Mouse (Mus musculus) spleen, adult 12 weeks (tissue): ENCODE measurements around the gene Fsd1.

ENCODE experiments used
- DNase-seq: peaks from one replicate; pipeline ENCODE4 v3.0.0; 2022; ENCODE audit warnings: low spot score

The Fsd1 gene

DNA sequence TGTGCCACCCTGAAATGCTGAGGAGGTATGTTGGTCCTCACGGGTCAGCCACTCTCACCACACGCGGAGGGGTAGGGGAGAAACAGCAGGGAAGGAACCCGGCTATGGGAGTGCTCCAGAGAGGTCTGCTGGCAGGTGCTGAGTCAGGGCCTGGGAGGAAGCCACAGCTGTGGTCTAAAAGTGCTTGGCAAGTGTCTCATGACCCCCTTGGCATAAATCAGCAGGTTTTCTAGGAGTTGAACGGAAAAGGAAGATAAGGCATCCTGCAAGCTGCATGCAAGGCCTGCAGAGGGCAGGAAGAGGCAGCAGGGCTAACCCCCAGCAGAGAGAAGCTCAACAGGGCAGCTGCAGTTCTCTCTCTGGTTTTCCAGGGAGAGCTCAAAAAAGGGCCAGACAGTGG is 44.6 kb downstream of the Fsd1 start:
- no peak for DNase-seq

DNA sequence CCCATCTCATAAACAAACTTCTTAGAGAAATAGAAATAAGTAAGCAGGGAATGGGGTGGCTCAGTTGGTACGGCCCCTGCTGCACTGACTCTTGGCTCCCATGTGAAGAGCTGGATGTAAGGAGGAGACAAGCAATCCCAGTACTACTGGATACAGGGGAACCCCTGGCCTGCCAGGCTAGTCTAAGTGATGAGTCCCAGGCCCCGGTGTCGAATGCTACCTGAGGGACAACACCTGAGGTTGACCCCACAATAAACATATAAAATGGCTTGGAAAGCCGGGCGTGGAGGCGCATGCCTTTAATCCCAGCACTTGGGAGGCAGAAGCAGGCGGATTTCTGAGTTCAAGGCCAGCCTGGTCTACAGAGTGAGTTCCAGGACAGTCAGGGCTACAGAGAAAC is 45.1 kb downstream of the Fsd1 start:
- no peak for DNase-seq

DNA sequence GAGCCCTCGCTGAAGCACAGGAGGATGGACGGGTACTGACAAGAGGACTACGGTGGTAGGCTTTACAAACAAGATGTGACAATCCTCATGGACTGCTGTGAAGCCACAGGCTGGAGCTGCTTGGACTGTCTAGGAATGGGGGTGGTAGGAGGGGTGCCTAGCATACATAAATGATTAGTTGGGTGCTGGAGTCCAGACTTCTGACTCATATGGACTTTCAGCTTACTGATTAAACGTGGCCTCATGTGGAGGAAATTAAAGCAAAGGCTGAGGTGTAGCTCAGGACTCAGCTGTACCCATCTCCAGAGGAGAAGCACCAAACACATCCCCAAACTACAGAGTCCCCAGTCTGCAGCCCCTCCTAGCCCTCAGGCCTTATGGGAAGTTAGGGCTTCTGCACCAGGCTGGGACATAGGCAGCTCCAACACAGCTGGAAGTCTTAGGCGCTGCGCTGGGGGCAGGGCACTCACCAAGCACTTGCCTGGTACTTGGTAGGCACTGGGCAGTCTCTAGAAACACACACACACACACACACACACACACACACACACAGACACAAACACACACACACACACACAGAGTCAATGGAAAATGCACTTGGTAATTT is 45.9 kb downstream of the Fsd1 start:
- DNase-seq = no peak

DNA sequence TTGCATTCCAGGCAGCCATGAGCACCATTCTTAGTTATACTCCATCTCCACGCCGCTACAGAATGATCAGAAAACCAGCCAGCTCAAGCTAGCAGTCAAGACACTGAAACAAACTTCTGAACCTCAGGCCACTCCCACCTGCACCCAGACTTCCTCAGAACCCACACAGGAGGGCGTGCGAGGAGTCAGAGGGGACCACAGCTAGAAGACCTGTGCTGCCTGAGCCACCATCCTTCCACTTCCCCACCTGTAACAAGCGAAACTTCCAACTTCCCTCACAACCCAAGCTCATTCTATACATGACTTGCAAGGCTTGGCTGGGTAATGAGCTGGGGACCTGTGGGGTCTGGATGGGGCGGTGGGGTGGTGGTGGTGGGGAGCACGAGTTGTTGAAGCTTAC is 46.5 kb downstream of the Fsd1 start:
- DNase-seq = no peak

DNA sequence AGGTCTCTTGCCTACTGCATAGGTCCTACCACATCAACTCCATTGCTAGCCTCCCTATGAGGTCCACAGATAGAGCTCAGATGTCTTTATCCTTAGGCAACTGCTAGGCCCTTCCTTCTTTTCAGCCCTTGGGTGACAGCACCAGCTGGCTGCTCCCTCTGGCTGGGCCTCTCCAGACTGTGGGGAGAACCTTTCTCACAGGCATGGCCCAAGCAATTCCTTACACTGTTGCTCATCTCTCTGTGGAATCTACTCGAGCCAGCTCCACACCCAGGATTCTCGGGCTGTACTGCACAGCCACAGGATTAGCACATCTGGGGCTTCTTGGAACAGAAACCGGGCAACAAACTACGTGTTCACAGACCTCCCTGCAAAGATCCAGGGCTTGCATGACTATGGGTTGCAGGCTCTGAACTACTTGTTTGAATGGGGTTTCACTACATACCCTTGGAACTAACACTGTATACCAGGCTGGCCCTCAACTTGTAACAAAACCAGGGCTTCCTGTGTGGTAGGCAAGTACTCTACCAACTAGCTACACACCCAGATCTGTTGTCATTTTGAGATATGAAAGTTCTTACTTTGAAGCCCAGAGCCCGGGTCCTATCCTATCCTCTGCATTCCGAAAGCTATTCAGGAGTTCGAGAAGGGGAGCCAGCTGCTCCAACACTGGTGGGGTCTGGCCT is 47.9 kb downstream of the Fsd1 start:
- no peak for DNase-seq

DNA sequence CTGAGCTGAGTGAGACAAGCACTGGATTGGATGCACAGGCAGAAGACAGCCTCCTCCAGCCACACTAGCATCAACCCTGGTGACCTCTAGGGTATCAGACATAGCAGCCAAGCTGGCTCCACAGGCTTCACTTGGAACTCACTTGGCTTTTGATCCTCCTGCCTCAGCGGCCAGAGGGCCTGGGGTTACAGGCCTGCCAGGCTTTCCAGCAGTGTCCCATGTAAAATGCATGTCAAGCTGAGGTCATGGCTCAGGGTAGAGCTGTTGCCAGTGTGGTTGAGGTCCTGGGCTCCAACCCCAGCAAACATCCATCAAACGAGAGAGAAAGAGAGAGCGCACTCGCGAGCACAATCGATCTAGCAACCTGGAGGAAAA is 48.4 kb downstream of the Fsd1 start:
- DNase-seq = no peak

DNA sequence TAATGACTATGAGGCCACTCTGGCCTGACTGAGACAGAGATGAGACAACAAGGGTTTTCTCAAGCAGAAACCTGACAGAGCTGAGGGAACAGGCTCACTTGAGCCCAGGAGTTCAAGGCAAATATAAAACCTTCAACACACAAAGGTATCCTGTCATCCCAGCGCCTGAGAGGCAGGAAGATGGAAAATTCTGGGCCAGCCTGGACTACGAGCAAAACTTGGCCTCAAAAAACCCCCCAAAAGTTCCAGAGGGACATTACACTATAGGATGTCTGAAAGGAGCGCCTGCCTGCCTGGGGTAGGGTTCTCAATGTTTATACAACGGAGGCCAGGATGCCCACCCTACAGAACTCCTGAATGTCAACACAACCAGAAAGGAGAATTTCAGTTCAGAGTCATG is 48.9 kb downstream of the Fsd1 start:
- no peak for DNase-seq

DNA sequence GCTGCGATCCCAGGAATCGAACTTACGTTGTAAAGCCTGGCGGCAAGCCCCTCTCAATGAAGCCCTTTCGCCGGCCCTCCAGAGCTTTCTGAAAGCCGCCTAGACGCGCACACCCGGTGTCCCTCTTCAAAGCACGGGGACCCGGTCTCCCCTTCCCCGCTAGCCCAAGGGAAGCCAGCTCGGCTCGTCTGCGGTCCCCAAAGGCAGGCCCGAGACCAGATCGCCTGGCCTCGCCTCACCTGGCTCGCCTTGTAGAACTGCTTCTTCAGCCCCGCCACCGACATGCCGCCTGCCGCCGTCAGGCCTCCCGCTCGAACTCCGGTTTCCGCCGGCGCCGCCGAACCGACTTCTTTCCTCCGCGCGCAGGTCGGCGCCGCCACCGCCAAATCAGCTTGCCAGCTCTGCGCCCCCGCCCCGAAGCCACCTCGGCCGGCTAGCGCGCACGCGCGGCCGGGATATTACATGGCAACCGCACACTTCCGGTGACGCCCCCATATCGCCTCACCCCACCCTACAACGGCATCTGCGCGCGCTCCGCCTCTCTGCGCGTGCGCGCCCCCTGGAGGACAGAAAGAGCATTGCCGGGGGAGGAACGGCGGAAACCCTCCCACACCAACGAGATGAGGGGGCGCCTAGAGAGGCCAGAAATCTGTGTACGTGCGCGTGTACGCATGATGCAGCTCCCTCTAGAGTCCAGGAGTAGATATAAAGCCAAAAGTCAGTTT is 50.0 kb downstream of the Fsd1 start, which contains the start of gene Sh3gl1:
Gene Sh3gl1 (minus strand): TSS at position 460 of the 725 bp plus-strand sequence.
- peak; percentile 100 for DNase-seq

DNA sequence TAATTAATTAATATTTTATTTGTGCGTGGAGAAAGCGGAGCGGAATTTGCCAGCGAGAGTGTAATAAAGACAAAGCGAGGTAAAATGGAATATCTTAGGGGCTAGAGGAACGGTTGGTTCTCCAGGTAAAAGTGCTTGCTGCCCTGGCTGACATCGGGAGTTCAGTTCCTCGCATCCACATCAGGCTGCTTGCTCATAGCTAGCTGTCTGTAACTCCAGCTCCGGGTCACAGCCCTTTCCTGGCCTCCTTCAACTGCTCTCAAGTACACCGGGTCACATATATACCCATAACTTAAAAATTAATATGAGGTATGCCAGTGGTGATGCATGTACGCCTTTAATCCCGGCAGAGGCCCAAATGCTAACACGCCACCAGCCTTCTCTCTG is 50.6 kb downstream of the Fsd1 start:
- DNase-seq = no peak

DNA sequence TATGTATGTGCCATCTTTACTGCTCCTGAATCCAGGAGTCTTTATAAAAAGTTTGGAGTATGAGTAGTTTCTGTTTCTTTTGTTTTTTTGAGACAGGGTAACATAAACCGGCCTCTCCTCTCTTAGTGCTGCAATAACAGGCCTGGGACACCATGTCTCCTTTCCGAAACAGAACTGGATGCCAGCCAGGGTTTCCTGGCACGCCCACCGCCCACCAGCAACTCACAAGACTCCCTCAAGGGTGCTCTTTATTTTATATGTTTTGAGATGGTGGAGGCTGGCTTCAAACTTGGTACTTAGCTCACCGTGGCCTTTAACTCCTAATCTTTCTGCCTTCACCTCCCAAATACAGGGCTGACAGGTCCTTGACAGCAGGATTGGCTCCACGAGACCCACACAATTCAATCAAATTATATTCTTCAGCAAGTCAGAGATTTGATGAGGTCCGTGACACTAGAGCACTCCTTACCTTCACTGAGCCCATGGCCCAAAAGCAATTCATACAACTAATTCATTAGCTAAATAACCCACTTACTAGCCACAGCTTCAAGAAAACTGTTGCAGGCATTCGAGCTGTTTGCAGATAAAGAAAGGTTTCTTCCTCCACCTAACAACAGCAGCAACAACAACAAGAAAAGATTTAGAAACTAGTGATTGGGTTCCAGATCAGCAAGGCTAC is 52.4 kb downstream of the Fsd1 start:
- no peak for DNase-seq

DNA sequence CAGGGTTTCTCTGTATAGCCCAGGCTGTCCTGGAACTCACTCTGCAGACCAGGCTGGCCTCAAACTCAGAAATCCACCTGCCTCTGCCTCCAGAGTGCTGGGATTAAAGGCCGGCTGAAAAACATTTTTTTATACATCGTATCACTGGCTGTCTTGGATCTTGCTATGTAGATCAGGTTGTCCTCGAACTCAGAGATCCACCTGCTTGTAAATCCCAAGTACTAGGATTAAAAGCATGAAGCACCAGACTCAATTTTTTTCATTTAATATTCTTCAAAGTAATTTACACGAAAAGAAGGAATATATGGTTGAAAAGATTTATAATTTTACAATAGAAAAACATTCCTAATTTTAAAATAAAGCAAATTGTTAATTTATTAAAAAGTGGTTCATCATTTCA is 53.0 kb downstream of the Fsd1 start:
- no peak for DNase-seq

DNA sequence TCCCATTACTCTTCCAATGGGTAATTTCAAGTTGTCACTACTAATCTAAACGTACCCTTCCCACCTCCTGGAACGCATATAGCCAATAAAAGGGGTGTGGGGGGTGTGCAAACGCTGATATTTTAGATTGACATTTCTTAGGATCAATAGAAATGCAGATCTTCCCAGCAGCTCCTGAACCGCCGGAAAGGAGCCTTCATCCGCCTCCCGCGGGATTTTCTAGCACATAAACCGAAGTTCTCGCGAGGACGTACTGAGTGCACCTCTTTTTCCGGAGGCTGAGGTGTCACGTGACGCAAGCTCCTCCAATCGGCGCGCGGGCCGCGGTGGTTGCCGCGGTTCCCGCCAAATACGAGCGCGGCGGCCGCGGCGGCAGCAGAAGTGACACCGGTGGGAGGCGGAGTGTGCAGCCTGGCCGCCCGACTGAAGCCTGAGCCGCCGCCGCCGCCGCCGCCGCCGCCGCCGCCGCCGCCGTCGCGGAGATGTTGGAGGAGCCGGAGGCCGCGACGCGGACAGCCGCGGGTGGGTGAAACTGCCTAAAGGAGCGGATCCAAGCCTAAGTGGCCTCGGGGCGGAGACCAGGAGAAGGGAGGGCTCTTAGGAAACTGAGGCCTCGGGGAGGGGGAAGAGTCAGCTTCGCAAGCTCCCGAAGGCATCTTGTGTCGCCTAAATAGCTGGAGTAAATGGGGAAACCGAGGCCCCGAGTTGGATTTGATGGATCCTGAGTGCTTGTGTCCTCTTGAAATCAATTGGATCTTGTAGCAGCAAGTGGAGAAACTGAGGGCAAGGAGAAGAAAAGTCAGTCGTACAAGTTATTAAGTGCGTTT is 53.9 kb downstream of the Fsd1 start, which contains the start of gene Chaf1a:
Gene Chaf1a (plus strand): TSS at position 410 of the 827 bp plus-strand sequence.
- DNase-seq = peak; percentile 92

DNA sequence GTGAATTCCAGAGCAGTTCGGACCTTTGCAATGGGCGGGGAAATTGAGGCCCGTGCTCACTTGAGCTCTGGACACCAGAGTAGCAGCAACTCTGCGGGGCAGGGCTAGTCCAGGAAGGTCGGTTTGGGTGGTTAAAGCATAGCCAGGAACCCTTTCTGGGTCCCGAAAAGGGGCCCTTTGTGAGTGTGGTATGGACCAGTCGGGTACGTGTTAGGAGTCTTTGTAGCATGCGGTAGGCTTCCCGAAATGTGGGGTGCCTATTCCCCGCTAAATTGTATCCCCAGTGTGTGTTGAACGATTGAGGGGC is 54.5 kb downstream of the Fsd1 start:
- DNase-seq = no peak
